Mouse (Mus musculus): ENCODE data around the gene Phf14. TPM values are rescaled to one million over a fixed set of nuclear protein-coding genes. Genes with fewer than 3 reads are reported as not detected.

Gene Phf14
- polyA plus RNA-seq, 1 experiment from 2014 or later = 55.6 TPM

Other genes with a start within 250 kb of the Phf14 start
- gene Ndufa4, start 312 bp upstream of the Phf14 start, polyA plus RNA-seq (2015; fragmentation: Nextera tagmentation; extraction: Ambion mirVana) = 878 and 948 TPM in 2 replicates